Mouse (Mus musculus) hindbrain, embryonic 14.5 days (tissue): Measurements from ENCODE around the gene Ubr4. TPM values are rescaled to one million over a fixed set of nuclear protein-coding genes. Genes with fewer than 3 reads are reported as not detected.

ENCODE experiments used
- ATAC-seq: fragments of 200-750 bp; cut with Nextera tagmentation; 2 replicates; pipeline ENCODE4 v1.8.0; 2017; ENCODE audit warnings: moderate number of reproducible peaks, mild to moderate bottlenecking, moderate TSS enrichment, moderate library complexity; ENCODE audit not compliant: low FRiP score
- DNase-seq: peaks from one replicate; pipeline ENCODE4 v3.0.0-alpha.2; 2015; ENCODE audit warnings: low spot score
- H3K27ac ChIP-seq: fragments of 300-500 bp; sonication (generic); 2 replicates; pipeline ENCODE4 v1.5.1; 2014; ENCODE audit warnings: mild to moderate bottlenecking, moderate library complexity
- H3K27me3 ChIP-seq: fragments of 300-500 bp; sonication (generic); 2 replicates; pipeline ENCODE4 v1.6.1; 2014; ENCODE audit warnings: mild to moderate bottlenecking, low read length, mixed read lengths; ENCODE audit not compliant: control insufficient read depth, insufficient read depth
- H3K36me3 ChIP-seq: fragments of 300-500 bp; sonication (generic); replicated peaks from 2 replicates; pipeline ENCODE4 v1.6.1; 2014; ENCODE audit not compliant: control insufficient read depth, insufficient read depth
- H3K4me1 ChIP-seq: fragments of 300-500 bp; sonication (generic); replicated peaks from 2 replicates; pipeline ENCODE4 v1.6.1; 2014; ENCODE audit warnings: antibody characterized with exemption, low read length, mixed read lengths; ENCODE audit not compliant: control insufficient read depth, insufficient read depth
- H3K4me2 ChIP-seq: fragments of 300-500 bp; sonication (generic); replicated peaks from 2 replicates; pipeline ENCODE4 v1.6.1; 2014; ENCODE audit warnings: mild to moderate bottlenecking, moderate library complexity
- H3K4me3 ChIP-seq: fragments of 300-500 bp; sonication (generic); replicated peaks from 2 replicates; pipeline ENCODE4 v1.5.1; 2014; ENCODE audit warnings: mild to moderate bottlenecking, low read length
- H3K9ac ChIP-seq: fragments of 300-500 bp; sonication (generic); 2 replicates; pipeline ENCODE4 v1.6.1; 2014
- H3K9me3 ChIP-seq: fragments of 300-500 bp; sonication (generic); 2 replicates; pipeline ENCODE4 v1.6.1; 2016; ENCODE audit warnings: low read length; ENCODE audit not compliant: control insufficient read depth
- WGBS: fragments of 180-500 bp; shearing (Covaris S2); extraction: QIAGEN DNeasy Blood & Tissue Kit; methylation state at CpG from one replicate; pipeline ENCODE4 v1.1.7; 2014; 5-methylcytosine and 5-hydroxymethylcytosine counted together
- polyA plus RNA-seq: library from polyadenylated mRNA; unstranded; fragments of >200 nt; fragmentation: Nextera tagmentation; extraction: Ambion mirVana; gene quantifications from 2 replicates; pipeline ENCODE4 v1.2.1, GENCODE M21; 2014

Ubr4 gene
- polyA plus RNA-seq, 1 experiment from 2014 or later = 95.5 TPM

- H3K4me3 ChIP-seq = no peak overlapping the region
- WGBS = 69% methylated on average over 7 of the region's 7 CpGs
- H3K36me3 ChIP-seq = peaks cover 99% of the 10 kb centered on the region
- no peaks in the 10 kb centered on the region for H3K4me1 ChIP-seq
- H3K9ac ChIP-seq = no peak overlapping the region
- no peaks in the 10 kb centered on the region for H3K9me3 ChIP-seq
- no peak overlapping the region for H3K27ac ChIP-seq
- no peaks in the 10 kb centered on the region for H3K27me3 ChIP-seq
- no peak for DNase-seq
- no peak for ATAC-seq
- no peak overlapping the region for H3K4me2 ChIP-seq
Observed at GRCm38 (mm10) chr4:139484496-139484895, 132.1 kb downstream of the Ubr4 start.

GRCm38 (mm10) chr4:139487085-139487484, 134.7 kb downstream of the Ubr4 start:
- 42% methylated on average over 10 of the region's 10 CpGs for WGBS
- no peaks in the 10 kb centered on the region for H3K9me3 ChIP-seq
- H3K4me1 ChIP-seq = no peaks in the 10 kb centered on the region
- H3K9ac ChIP-seq = no peak overlapping the region
- no peaks in the 10 kb centered on the region for H3K27me3 ChIP-seq
- ATAC-seq (no peak), DNase-seq (no peak)
- H3K4me3 ChIP-seq = no peak overlapping the region
- H3K27ac ChIP-seq = no peak overlapping the region
- no peak overlapping the region for H3K4me2 ChIP-seq
- peaks cover 93% of the 10 kb centered on the region for H3K36me3 ChIP-seq

- H3K27me3 ChIP-seq = no peaks in the 10 kb centered on the region
- H3K9ac ChIP-seq = no peak overlapping the region
- ATAC-seq (no peak), DNase-seq (no peak)
- no peak overlapping the region for H3K4me2 ChIP-seq
- H3K4me3 ChIP-seq = no peak overlapping the region
- H3K4me1 ChIP-seq = no peaks in the 10 kb centered on the region
- WGBS = 89% methylated on average over 5 of the region's 5 CpGs
- no peaks in the 10 kb centered on the region for H3K9me3 ChIP-seq
- peaks cover 81% of the 10 kb centered on the region for H3K36me3 ChIP-seq
- no peak overlapping the region for H3K27ac ChIP-seq
Observed at GRCm38 (mm10) chr4:139488325-139488724, 135.9 kb downstream of the Ubr4 start.

- Histone ChIP-seq H3K36me3 (peaks cover 64% of the 10 kb centered on the region), H3K27ac (no peak overlapping the region), H3K9me3 (no peaks in the 10 kb centered on the region), H3K27me3 (no peaks in the 10 kb centered on the region), H3K4me3 (no peak overlapping the region), H3K4me2 (no peak overlapping the region), H3K9ac (no peak overlapping the region), H3K4me1 (no peaks in the 10 kb centered on the region)
- ATAC-seq (no peak), DNase-seq (no peak)
- WGBS = 56% methylated on average over 1 of the region's 1 CpGs
Observed at GRCm38 (mm10) chr4:139489946-139490345, 137.5 kb downstream of the Ubr4 start.

- DNase-seq (no peak), ATAC-seq (no peak)
- WGBS = 86% methylated on average over 11 of the region's 11 CpGs
- Histone ChIP-seq H3K4me3 (no peak overlapping the region), H3K27ac (no peak overlapping the region), H3K4me2 (no peak overlapping the region), H3K4me1 (no peaks in the 10 kb centered on the region), H3K9me3 (no peaks in the 10 kb centered on the region), H3K36me3 (peaks cover 58% of the 10 kb centered on the region), H3K27me3 (no peaks in the 10 kb centered on the region), H3K9ac (no peak overlapping the region)
Observed at GRCm38 (mm10) chr4:139490413-139491055, 138.1 kb downstream of the Ubr4 start.

- H3K4me3 ChIP-seq = no peak overlapping the region
- ATAC-seq (no peak), DNase-seq (no peak)
- H3K4me1 ChIP-seq = no peaks in the 10 kb centered on the region
- 88% methylated on average over 5 of the region's 5 CpGs for WGBS
- H3K27me3 ChIP-seq = no peaks in the 10 kb centered on the region
- no peak overlapping the region for H3K9ac ChIP-seq
- no peak overlapping the region for H3K4me2 ChIP-seq
- H3K36me3 ChIP-seq = peaks cover 48% of the 10 kb centered on the region
- H3K27ac ChIP-seq = no peak overlapping the region
- H3K9me3 ChIP-seq = no peaks in the 10 kb centered on the region
Observed at GRCm38 (mm10) chr4:139491541-139492170, 139.2 kb downstream of the Ubr4 start.

- no peak overlapping the region for H3K27ac ChIP-seq
- no peak for ATAC-seq
- H3K27me3 ChIP-seq = no peaks in the 10 kb centered on the region
- no peak overlapping the region for H3K4me2 ChIP-seq
- no peak overlapping the region for H3K9ac ChIP-seq
- DNase-seq = no peak
- no peaks in the 10 kb centered on the region for H3K4me1 ChIP-seq
- 47% methylated on average over 3 of the region's 3 CpGs for WGBS
- H3K36me3 ChIP-seq = peaks cover 41% of the 10 kb centered on the region
- H3K9me3 ChIP-seq = no peaks in the 10 kb centered on the region
- no peak overlapping the region for H3K4me3 ChIP-seq
Observed at GRCm38 (mm10) chr4:139492258-139492833, 139.9 kb downstream of the Ubr4 start.

- Histone ChIP-seq H3K9me3 (no peaks in the 10 kb centered on the region), H3K27ac (no peak overlapping the region), H3K4me2 (no peak overlapping the region), H3K27me3 (no peaks in the 10 kb centered on the region), H3K4me3 (no peak overlapping the region), H3K36me3 (peaks cover 30% of the 10 kb centered on the region), H3K9ac (no peak overlapping the region), H3K4me1 (no peaks in the 10 kb centered on the region)
- ATAC-seq = no peak
- 80% methylated on average over 9 of the region's 9 CpGs for WGBS
- no peak for DNase-seq
Observed at GRCm38 (mm10) chr4:139493227-139494025, 141.0 kb downstream of the Ubr4 start.

- DNase-seq (no peak), ATAC-seq (no peak)
- Histone ChIP-seq H3K36me3 (no peaks in the 10 kb centered on the region), H3K4me3 (no peak overlapping the region), H3K4me2 (no peak overlapping the region), H3K9ac (no peak overlapping the region), H3K4me1 (no peaks in the 10 kb centered on the region; the same call in 1 of the 2 replicates), H3K27me3 (no peaks in the 10 kb centered on the region), H3K27ac (no peak overlapping the region), H3K9me3 (no peaks in the 10 kb centered on the region)
- WGBS = 43% methylated on average over 14 of the region's 14 CpGs
Observed at GRCm38 (mm10) chr4:139500814-139501213, 148.4 kb downstream of the Ubr4 start.
